Mouse (Mus musculus): ENCODE results near the gene Olfr123. TPM values are rescaled to one million over a fixed set of nuclear protein-coding genes. Genes with fewer than 3 reads are reported as not detected.

The Olfr123 gene
- total RNA-seq (2021) = not detected
- long read RNA-seq, experiment 1 = 0 reads
- long read RNA-seq, experiment 2 = 0 reads

GRCm38 (mm10) chr17:37793229-37793628 lies at the start of gene Olfr123:
TSS of gene Olfr123 (plus strand) at chr17:37793529.
- DNase-seq = no peak

GRCm38 (mm10) chr17:37768307-37768706 lies 25.0 kb upstream of the Olfr123 start, which contains the start of gene Olfr122:
TSS of gene Olfr122 (plus strand) at chr17:37768607.
- no peak for DNase-seq

- DNase-seq = no peak
Observed at GRCm38 (mm10) chr17:37799588-37799987, 6.3 kb downstream of the Olfr123 start, which contains the start of gene Olfr124. TSS of gene Olfr124 (plus strand) at chr17:37799888.

- DNase-seq = no peak
Observed at GRCm38 (mm10) chr17:37832649-37833048, 39.3 kb downstream of the Olfr123 start, which contains the start of gene Olfr125. TSS of gene Olfr125 (plus strand) at chr17:37832949.

GRCm38 (mm10) chr17:37847183-37847582 lies 53.9 kb downstream of the Olfr123 start, which contains the start of gene Olfr126:
TSS of gene Olfr126 (plus strand) at chr17:37847483.
- no peak for DNase-seq

Other genes with a start within 250 kb of the Olfr123 start
- not detected for gene Olfr112, start 224.1 kb upstream of the Olfr123 start, total RNA-seq (2021)
- not detected for gene Olfr113, start 215.9 kb upstream of the Olfr123 start, total RNA-seq (2021)
- not detected for gene Olfr114, start 200.8 kb upstream of the Olfr123 start, total RNA-seq (2021)
- gene Olfr115, start 166.4 kb upstream of the Olfr123 start, total RNA-seq (2021) = under 1 TPM; 0.11 to 0.26 TPM
- not detected for gene Olfr116, start 166.3 kb upstream of the Olfr123 start, total RNA-seq (2021)
- gene Olfr117, start 129.7 kb upstream of the Olfr123 start, total RNA-seq (2021) = not detected
- not detected for gene Olfr118, start 126.5 kb upstream of the Olfr123 start, total RNA-seq (2021)
- gene Olfr119, start 97.0 kb upstream of the Olfr123 start, total RNA-seq (2021) = not detected
- gene Olfr120, start 71.7 kb upstream of the Olfr123 start, total RNA-seq (2021) = not detected
- not detected for gene Olfr121, start 44.7 kb upstream of the Olfr123 start, total RNA-seq (2021)
- not detected for gene Olfr122, start 24.9 kb upstream of the Olfr123 start, total RNA-seq (2021)
- gene Olfr124, start 6.4 kb downstream of the Olfr123 start, total RNA-seq (2021) = not detected
- gene Olfr125, start 39.4 kb downstream of the Olfr123 start, total RNA-seq (2021) = not detected
- not detected for gene Olfr126, start 54.0 kb downstream of the Olfr123 start, total RNA-seq (2021)
- not detected for gene Olfr127, start 106.9 kb downstream of the Olfr123 start, total RNA-seq (2021)
- not detected for gene Olfr128, start 127.0 kb downstream of the Olfr123 start, total RNA-seq (2021)
- not detected for gene Olfr761, start 159.6 kb downstream of the Olfr123 start, total RNA-seq (2021)

All from gastrocnemius, postnatal 10 days (tissue).